Mouse (Mus musculus) testis, adult 2 months (tissue): ENCODE data around the gene Lemd1. TPM values are rescaled to one million over a fixed set of nuclear protein-coding genes. Genes with fewer than 3 reads are reported as not detected.
"Not testable (repeated sequence)": the region's sequence is repeated elsewhere in the genome, so short reads cannot be mapped to it uniquely, and the experiment has no call there.

Source experiments
- H3K27ac ChIP-seq: fragments of 200-500 bp; 2 replicates; pipeline ENCODE4 v1.5.1; 2012; ENCODE audit warnings: low read depth, low read length; ENCODE audit not compliant: control insufficient read depth, insufficient read depth
- H3K27me3 ChIP-seq: fragments of 200-500 bp; 2 replicates; pipeline ENCODE4 v1.6.1; 2012; ENCODE audit warnings: mild to moderate bottlenecking, low read length, moderate library complexity; ENCODE audit not compliant: control insufficient read depth, insufficient read depth
- H3K36me3 ChIP-seq: fragments of 200-500 bp; 2 replicates; pipeline ENCODE4 v1.6.1; 2012; ENCODE audit warnings: mild to moderate bottlenecking, low read length; ENCODE audit not compliant: control insufficient read depth, insufficient read depth
- H3K4me1 ChIP-seq: fragments of 200-500 bp; 2 replicates; pipeline ENCODE4 v1.6.1; 2012; ENCODE audit warnings: low read length; ENCODE audit not compliant: control insufficient read depth, insufficient read depth
- H3K4me3 ChIP-seq: fragments of 200-500 bp; 2 replicates; pipeline ENCODE4 v1.5.1; 2012; ENCODE audit warnings: low read depth, mild to moderate bottlenecking, low read length, moderate library complexity, mixed read lengths; ENCODE audit not compliant: control insufficient read depth
- CTCF ChIP-seq: fragments of 200-500 bp; IDR thresholded peaks from 2 replicates; pipeline ENCODE4 v1.5.1; 2012; ENCODE audit warnings: low read depth, mild to moderate bottlenecking, inconsistent platforms, low read length, moderate library complexity; ENCODE audit not compliant: control insufficient read depth, insufficient read depth, insufficient replicate concordance
- POLR2A ChIP-seq: fragments of 200-500 bp; IDR thresholded peaks from 2 replicates; pipeline ENCODE4 v1.6.1; 2012; ENCODE audit warnings: low read depth, mild to moderate bottlenecking, inconsistent platforms, low read length, moderate library complexity; ENCODE audit not compliant: control insufficient read depth
- polyA plus RNA-seq: library from polyadenylated mRNA; depleted of rRNA; stranded (reverse); fragments of >200 nt; gene quantifications from 2 replicates; pipeline ENCODE4 v1.2.3, GENCODE M21; 2012

Lemd1 gene
- polyA plus RNA-seq, 1 experiment: 162 TPM

DNA sequence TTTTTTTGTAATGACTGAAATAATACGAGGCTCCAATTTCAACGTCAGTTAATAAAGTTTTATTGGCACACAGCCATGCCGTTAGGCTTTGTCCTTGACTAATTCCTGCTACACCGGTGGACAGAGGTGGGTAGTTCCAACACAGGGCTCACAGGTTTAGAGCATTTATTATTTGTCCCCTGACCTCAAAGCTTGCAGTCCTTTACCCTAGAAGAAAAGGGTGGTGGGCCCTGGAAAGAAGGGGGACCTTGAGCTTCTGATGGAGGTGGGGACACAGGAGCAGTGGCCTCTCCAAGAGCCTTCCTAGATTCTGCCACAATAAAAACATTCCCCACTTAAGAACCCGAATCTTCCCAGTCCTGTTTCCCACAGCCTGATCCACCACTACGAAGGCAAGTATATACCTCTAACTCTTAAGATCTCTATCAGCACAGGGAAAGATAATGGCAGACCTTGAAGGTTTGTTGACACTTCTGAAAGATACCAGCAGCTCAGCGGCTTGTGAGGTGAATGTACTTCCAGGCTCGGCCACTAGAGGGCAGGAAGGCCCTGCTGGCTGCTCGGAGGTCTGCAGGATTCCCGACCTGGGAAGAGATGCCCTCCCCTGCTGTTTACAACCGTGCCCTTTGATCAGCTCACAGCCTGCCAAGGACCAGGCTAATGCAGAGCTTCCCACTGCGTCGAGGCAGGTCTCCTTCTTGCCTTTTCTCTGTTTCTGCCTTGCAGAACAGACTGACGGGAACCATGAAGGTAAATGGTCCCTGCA, 34.0 kb upstream of the Lemd1 start:
- Histone ChIP-seq H3K36me3 (no peaks in the 10 kb centered on the region), H3K27ac (no peak overlapping the region), H3K4me1 (no peaks in the 10 kb centered on the region; the same call in 1 of the 2 replicates), H3K27me3 (no peaks in the 10 kb centered on the region), H3K4me3 (no peak overlapping the region)
- TF ChIP-seq POLR2A (no peak), CTCF (peak; percentile 96; the same call in 1 of the 2 replicates)

DNA sequence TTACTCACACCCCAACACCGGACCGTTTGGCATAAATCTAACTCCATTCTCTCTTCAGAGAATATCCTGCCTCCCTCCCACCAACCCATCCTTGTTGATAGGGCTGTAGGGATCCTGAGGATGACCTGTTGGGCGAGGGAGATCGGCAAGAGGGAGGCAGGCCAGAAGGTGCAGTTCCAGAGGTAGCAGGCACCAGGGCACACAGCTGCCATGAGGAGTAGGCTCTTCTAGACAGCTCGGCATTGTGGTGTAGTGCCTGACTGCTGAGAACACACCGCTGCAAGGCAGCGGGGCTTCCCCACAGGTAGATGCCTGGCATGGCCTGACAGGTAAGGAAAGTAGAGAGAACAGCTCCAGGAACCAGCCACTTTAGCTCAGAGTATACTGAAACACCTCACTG, 33.4 kb upstream of the Lemd1 start:
- Histone ChIP-seq H3K27me3 (no peaks in the 10 kb centered on the region), H3K36me3 (no peaks in the 10 kb centered on the region), H3K4me1 (no peaks in the 10 kb centered on the region; the same call in 1 of the 2 replicates), H3K27ac (no peak overlapping the region), H3K4me3 (no peak overlapping the region)
- TF ChIP-seq POLR2A: no peak
- no peak for TF ChIP-seq CTCF

GRCm38 (mm10) chr1:132158741-132159140, 32.5 kb upstream of the Lemd1 start:
- no peaks in the 10 kb centered on the region; the same call in 1 of the 2 replicates for H3K4me1 ChIP-seq
- no peaks in the 10 kb centered on the region for H3K27me3 ChIP-seq
- H3K4me3 ChIP-seq: no peak overlapping the region
- H3K36me3 ChIP-seq: no peaks in the 10 kb centered on the region
- H3K27ac ChIP-seq: no peak overlapping the region
- TF ChIP-seq CTCF (no peak), POLR2A (no peak)

DNA sequence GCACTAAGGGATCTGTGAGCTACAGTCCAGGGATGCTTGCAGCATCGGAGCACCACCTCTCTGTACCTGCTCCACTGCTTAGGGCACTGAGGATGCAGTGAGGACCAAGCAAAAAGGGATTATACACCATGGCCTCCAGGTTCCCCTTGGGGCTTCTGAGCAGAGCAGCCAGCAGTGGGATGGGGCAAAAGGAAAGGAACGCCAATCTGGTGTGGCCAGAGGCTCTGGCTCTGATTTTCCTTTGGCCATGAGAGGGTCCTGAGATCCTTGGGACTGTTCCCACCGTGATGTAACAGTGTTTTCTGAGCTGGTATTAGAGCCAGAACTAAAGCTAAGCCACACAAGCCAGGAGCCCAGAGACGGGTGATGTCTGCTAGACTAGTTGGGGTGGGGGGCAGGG, 31.6 kb upstream of the Lemd1 start:
- TF ChIP-seq POLR2A: no peak
- no peak for TF ChIP-seq CTCF
- Histone ChIP-seq H3K4me1 (no peaks in the 10 kb centered on the region), H3K27ac (no peak overlapping the region), H3K27me3 (no peaks in the 10 kb centered on the region), H3K4me3 (no peak overlapping the region), H3K36me3 (no peaks in the 10 kb centered on the region)

DNA sequence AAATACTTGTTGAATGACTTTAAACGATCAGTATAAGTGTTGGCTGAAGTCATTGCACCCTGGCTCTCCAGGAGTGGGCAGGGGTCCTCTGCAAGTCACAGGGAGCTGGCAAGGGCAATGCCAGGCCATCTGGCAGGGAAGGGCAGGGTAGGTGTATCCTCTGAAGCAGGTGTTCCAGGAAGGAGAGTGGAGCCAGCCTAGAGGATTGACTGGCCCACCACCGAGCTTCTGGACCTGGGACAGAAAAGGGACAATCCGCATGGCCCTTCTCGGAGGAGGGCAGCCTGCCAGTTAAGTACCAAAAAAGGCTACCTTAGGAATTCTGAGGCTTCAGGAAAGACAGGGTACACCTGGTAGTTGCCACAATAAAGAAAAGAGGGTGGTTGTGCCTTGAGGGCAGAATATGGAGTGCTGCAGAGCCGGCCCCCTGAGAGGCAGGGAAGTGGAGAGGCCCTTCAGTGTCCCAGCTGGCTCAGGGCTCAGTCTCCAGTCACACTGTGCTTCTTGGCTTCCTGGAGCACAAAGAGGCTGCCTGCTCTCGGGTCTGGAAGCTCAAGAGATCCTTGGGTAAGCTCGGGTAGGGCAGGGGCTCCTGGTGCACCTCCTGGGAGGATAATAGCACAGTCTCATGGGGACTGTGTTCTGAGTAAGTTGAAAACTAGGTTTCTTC, 29.9 kb upstream of the Lemd1 start:
- no peak overlapping the region for H3K4me3 ChIP-seq
- no peaks in the 10 kb centered on the region for H3K4me1 ChIP-seq
- H3K27me3 ChIP-seq: no peaks in the 10 kb centered on the region
- no peak for TF ChIP-seq POLR2A
- no peak for TF ChIP-seq CTCF
- no peak overlapping the region for H3K27ac ChIP-seq
- no peaks in the 10 kb centered on the region for H3K36me3 ChIP-seq

- H3K4me3 ChIP-seq, H3K27me3 ChIP-seq, H3K27ac ChIP-seq, H3K4me1 ChIP-seq, H3K36me3 ChIP-seq: not testable (repeated sequence)
Measured at GRCm38 (mm10) chr1:132162618-132163017, 28.6 kb upstream of the Lemd1 start.

DNA sequence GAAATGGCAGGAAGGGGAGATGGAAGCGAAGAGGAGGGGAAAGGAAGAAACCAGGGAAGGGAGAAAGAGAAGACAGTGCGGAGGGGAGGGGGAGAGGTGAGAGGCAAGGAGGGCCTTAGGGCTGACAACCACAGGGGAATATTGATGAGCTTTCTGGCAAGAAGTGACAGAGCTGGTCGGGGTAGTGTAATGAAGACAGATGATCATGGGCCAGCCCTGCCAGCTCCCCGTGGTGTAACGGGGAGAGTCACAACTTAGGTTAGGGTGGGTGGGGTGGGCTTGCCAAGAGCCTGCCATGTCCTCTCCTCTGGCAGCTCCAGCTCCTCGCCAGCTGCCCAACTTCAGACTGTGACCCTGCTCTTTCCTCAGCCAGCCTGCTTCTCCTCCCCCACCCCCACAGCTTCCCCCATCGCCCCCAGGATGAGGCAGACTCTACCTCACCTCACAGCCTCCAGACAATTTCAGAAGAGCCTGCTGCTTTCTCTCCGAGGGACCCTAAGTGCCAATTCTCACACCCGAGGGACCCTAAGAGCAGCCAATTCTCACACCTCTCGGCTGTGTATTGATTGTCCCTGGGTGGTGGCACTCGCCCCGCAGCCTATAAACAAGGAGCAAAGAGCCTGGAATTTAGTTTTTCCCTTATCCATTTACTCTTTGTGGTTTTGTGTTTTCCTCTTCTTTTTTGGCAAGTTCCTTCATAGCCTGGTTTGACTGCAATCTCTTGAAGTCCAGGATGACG, 26.3 kb upstream of the Lemd1 start:
- Histone ChIP-seq H3K36me3 (no peaks in the 10 kb centered on the region), H3K27ac (no peak overlapping the region), H3K4me3 (no peak overlapping the region), H3K4me1 (no peaks in the 10 kb centered on the region), H3K27me3 (no peaks in the 10 kb centered on the region)
- TF ChIP-seq POLR2A (no peak), CTCF (no peak)
